Mouse (Mus musculus): Measurements from ENCODE around the gene Nxn. TPM values are rescaled to one million over a fixed set of nuclear protein-coding genes. Genes with fewer than 3 reads are reported as not detected.

Nxn gene
- polyA plus RNA-seq, 1 experiment: 9.2 TPM

- TF ChIP-seq CTCF (IDR thresholded peaks at IDR 0.05; ENCODE audit: extremely low read depth, insufficient read depth, low read length) (no peak), POLR2A (IDR thresholded peaks at IDR 0.05; ENCODE audit: extremely low read depth, insufficient read depth, low read length) (no peak)
- Histone ChIP-seq H3K27ac (ENCODE audit: insufficient read depth, low read length) (no peak overlapping the region), H3K4me1 (ENCODE audit: control insufficient read depth, insufficient read depth, low read length) (no peaks in the 10 kb centered on the region), H3K4me3 (ENCODE audit: insufficient read depth, low read length) (no peak overlapping the region)
Measured at GRCm38 (mm10) chr11:76387097-76387496, 11.8 kb downstream of the Nxn start.

- Histone ChIP-seq H3K4me3 (ENCODE audit: insufficient read depth, low read length) (no peak overlapping the region), H3K4me1 (ENCODE audit: control insufficient read depth, insufficient read depth, low read length) (no peaks in the 10 kb centered on the region), H3K27ac (ENCODE audit: insufficient read depth, low read length) (no peak overlapping the region)
Measured at GRCm38 (mm10) chr11:76385746-76386145, 13.2 kb downstream of the Nxn start.

GRCm38 (mm10) chr11:76385017-76385416, 13.9 kb downstream of the Nxn start:
- Histone ChIP-seq H3K27ac (ENCODE audit: insufficient read depth, low read length) (no peak overlapping the region), H3K4me3 (ENCODE audit: insufficient read depth, low read length) (no peak overlapping the region), H3K4me1 (ENCODE audit: control insufficient read depth, insufficient read depth, low read length) (no peaks in the 10 kb centered on the region)
- TF ChIP-seq CTCF (IDR thresholded peaks at IDR 0.05; ENCODE audit: extremely low read depth, insufficient read depth, low read length): no peak

More at GRCm38 (mm10) chr11:76385746-76386145, 13.2 kb downstream of the Nxn start:
- TF ChIP-seq CTCF (IDR thresholded peaks at IDR 0.05; ENCODE audit: extremely low read depth, insufficient read depth, low read length) (no peak), POLR2A (IDR thresholded peaks at IDR 0.05; ENCODE audit: extremely low read depth, insufficient read depth, low read length) (no peak)

GRCm38 (mm10) chr11:76384307-76384706, 14.6 kb downstream of the Nxn start:
- H3K4me3 ChIP-seq (ENCODE audit: insufficient read depth, low read length): no peak overlapping the region
- 0 out of 2 replicates have a peak overlapping the region, but pooled peaks have one; percentile 24 for H3K27ac ChIP-seq (ENCODE audit: insufficient read depth, low read length)

GRCm38 (mm10) chr11:76382711-76383324, 16.1 kb downstream of the Nxn start:
- Histone ChIP-seq H3K27ac (ENCODE audit: insufficient read depth, low read length) (no peak overlapping the region), H3K4me3 (ENCODE audit: insufficient read depth, low read length) (no peak overlapping the region), H3K4me1 (ENCODE audit: control insufficient read depth, insufficient read depth, low read length) (no peaks in the 10 kb centered on the region)
- no peak for TF ChIP-seq POLR2A (IDR thresholded peaks at IDR 0.05; ENCODE audit: extremely low read depth, insufficient read depth, low read length)
- TF ChIP-seq CTCF (IDR thresholded peaks at IDR 0.05; ENCODE audit: extremely low read depth, insufficient read depth, low read length): no peak

More at GRCm38 (mm10) chr11:76384307-76384706, 14.6 kb downstream of the Nxn start:
- H3K4me1 ChIP-seq (ENCODE audit: control insufficient read depth, insufficient read depth, low read length): no peaks in the 10 kb centered on the region
- TF ChIP-seq CTCF (IDR thresholded peaks at IDR 0.05; ENCODE audit: extremely low read depth, insufficient read depth, low read length): no peak
- TF ChIP-seq POLR2A (IDR thresholded peaks at IDR 0.05; ENCODE audit: extremely low read depth, insufficient read depth, low read length): no peak

GRCm38 (mm10) chr11:76381201-76381885, 17.6 kb downstream of the Nxn start:
- Histone ChIP-seq H3K4me1 (ENCODE audit: control insufficient read depth, insufficient read depth, low read length) (no peaks in the 10 kb centered on the region), H3K4me3 (ENCODE audit: insufficient read depth, low read length) (no peak overlapping the region), H3K27ac (ENCODE audit: insufficient read depth, low read length) (no peak overlapping the region)
- TF ChIP-seq POLR2A (IDR thresholded peaks at IDR 0.05; ENCODE audit: extremely low read depth, insufficient read depth, low read length): no peak
- no peak for TF ChIP-seq CTCF (IDR thresholded peaks at IDR 0.05; ENCODE audit: extremely low read depth, insufficient read depth, low read length)

- TF ChIP-seq POLR2A (IDR thresholded peaks at IDR 0.05; ENCODE audit: extremely low read depth, insufficient read depth, low read length): no peak
- TF ChIP-seq CTCF (IDR thresholded peaks at IDR 0.05; ENCODE audit: extremely low read depth, insufficient read depth, low read length): no peak
- H3K4me3 ChIP-seq (ENCODE audit: insufficient read depth, low read length): no peak overlapping the region
- no peaks in the 10 kb centered on the region for H3K4me1 ChIP-seq (ENCODE audit: control insufficient read depth, insufficient read depth, low read length)
- H3K27ac ChIP-seq (ENCODE audit: insufficient read depth, low read length): no peak overlapping the region
Measured at GRCm38 (mm10) chr11:76379921-76380544, 18.9 kb downstream of the Nxn start.

- Histone ChIP-seq H3K4me1 (ENCODE audit: control insufficient read depth, insufficient read depth, low read length) (peaks cover 2% of the 10 kb centered on the region; the same call in 1 of the 2 replicates), H3K4me3 (ENCODE audit: insufficient read depth, low read length) (no peak overlapping the region), H3K27ac (ENCODE audit: insufficient read depth, low read length) (no peak overlapping the region)
- no peak for TF ChIP-seq POLR2A (IDR thresholded peaks at IDR 0.05; ENCODE audit: extremely low read depth, insufficient read depth, low read length)
- no peak for TF ChIP-seq CTCF (IDR thresholded peaks at IDR 0.05; ENCODE audit: extremely low read depth, insufficient read depth, low read length)
Measured at GRCm38 (mm10) chr11:76376425-76376824, 22.5 kb downstream of the Nxn start.

GRCm38 (mm10) chr11:76374491-76375185, 24.3 kb downstream of the Nxn start:
- Histone ChIP-seq H3K4me3 (ENCODE audit: insufficient read depth, low read length) (no peak overlapping the region), H3K4me1 (ENCODE audit: control insufficient read depth, insufficient read depth, low read length) (peaks cover 2% of the 10 kb centered on the region; the same call in 1 of the 2 replicates), H3K27ac (ENCODE audit: insufficient read depth, low read length) (no peak overlapping the region)
- no peak for TF ChIP-seq CTCF (IDR thresholded peaks at IDR 0.05; ENCODE audit: extremely low read depth, insufficient read depth, low read length)
- TF ChIP-seq POLR2A (IDR thresholded peaks at IDR 0.05; ENCODE audit: extremely low read depth, insufficient read depth, low read length): no peak

All from cortical plate, adult 2 months (tissue).